Mouse (Mus musculus): ENCODE data around the gene Prrg3.

DNA sequence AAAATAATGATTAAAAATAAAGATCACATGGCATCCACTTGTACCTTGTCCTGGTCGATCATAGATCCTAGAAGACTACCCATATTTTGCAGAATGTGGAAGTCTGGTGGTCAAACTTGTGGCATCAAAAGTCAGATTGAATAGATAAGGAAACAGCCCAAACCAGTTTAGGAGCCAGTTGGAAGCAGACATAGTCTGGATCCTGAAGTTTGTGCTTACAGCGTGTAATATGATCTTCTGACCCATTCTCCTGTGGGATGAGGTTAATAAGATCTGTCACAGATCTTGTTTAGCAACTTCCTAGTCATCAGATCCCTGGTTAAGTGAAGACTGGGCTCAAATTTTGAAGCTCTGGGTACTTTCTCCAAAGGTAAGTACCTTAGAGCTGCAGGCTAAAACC lies 10.3 kb downstream of the Prrg3 start, which contains the start of gene Fate1:
- TF ChIP-seq POLR2A (IDR thresholded peaks at IDR 0.05; ENCODE audit: low read depth, low read length) (no peak), CTCF (IDR thresholded peaks at IDR 0.05; ENCODE audit: extremely low read depth, insufficient read length, insufficient replicate concordance, low read depth, low read length) (no peak)
